Mouse (Mus musculus): ENCODE measurements around the gene Ppp3r1. TPM values are rescaled to one million over a fixed set of nuclear protein-coding genes. Genes with fewer than 3 reads are reported as not detected.

The Ppp3r1 gene
- polyA plus RNA-seq, 1 experiment from 2014 or later: 258 TPM

DNA sequence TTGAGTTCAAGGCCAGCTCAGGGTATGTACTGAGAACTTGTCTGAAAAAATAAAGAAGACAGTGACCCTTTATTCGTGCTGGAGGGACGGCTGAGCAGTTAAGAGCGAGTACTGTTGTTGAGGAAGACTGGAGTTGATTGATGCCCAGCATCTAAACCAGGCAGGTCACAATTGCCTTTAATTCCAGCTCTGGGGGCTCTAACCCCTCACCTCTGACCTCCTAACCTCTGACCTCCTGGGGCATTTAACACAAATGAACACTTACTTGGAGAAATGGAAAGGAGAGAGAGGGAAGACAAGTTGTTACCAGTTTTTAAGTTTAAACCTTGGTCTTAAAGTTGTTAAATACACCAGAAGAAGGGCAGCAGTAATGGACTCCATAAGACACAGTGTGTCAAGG lies 29.7 kb downstream of the Ppp3r1 start:
- WGBS: 13% methylated on average over 3 of the region's 3 CpGs
- Histone ChIP-seq H3K27me3 (ENCODE audit: control insufficient read depth, insufficient read depth, low read length) (no peaks in the 10 kb centered on the region), H3K36me3 (ENCODE audit: control insufficient read depth, insufficient read depth, low read length) (no peaks in the 10 kb centered on the region), H3K4me1 (ENCODE audit: control insufficient read depth, insufficient read depth, low read length) (no peaks in the 10 kb centered on the region), H3K9me3 (ENCODE audit: control insufficient read depth, low read length) (no peaks in the 10 kb centered on the region), H3K27ac (ENCODE audit: low read depth, low read length) (no peak overlapping the region), H3K9ac (replicated peaks; ENCODE audit: low read depth, low read length) (no peak overlapping the region), H3K4me3 (ENCODE audit: low read depth, low read length) (no peak overlapping the region), H3K4me2 (ENCODE audit: low read depth, low read length) (no peak overlapping the region)
- no peak for ATAC-seq (ENCODE audit: low read depth)

DNA sequence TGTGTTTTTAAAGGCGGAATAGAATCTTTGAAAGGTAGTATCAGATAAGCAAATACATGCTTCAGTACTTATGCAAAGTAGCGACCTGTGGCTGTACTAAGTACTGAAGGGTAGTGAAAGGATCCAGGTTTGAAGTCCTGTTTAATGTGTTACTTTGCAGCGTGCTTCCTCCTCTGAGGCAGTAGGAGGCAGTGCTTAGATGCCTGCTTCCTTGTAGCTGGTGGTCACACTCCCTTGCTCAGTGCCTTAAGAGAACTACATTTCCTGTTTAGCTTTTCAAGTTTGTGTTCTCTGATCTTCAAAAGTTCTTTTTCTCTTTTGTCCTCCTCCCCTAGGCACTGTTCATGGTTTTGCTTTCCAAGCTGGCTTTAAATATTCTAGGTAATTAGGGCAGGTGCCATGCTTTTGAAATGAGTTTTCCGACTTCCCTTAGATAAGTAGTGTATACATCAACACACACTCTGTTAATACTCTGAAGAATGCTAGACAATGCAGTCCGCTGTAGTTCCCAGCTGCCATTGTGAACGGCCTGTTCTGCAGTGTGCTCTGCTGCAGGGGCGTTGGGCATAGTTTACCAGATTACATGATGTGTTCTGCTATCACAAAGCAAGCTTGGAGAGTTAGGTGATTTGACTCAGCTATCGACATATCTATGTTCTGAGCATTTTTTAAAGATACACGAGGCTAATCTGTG lies 33.2 kb downstream of the Ppp3r1 start:
- no peaks in the 10 kb centered on the region for H3K4me1 ChIP-seq (ENCODE audit: control insufficient read depth, insufficient read depth, low read length)
- H3K36me3 ChIP-seq (ENCODE audit: control insufficient read depth, insufficient read depth, low read length): peaks cover 14% of the 10 kb centered on the region
- H3K4me3 ChIP-seq (ENCODE audit: low read depth, low read length): no peak overlapping the region
- H3K9me3 ChIP-seq (ENCODE audit: control insufficient read depth, low read length): no peaks in the 10 kb centered on the region
- ATAC-seq (ENCODE audit: low read depth): no peak
- no peak overlapping the region for H3K27ac ChIP-seq (ENCODE audit: low read depth, low read length)
- H3K27me3 ChIP-seq (ENCODE audit: control insufficient read depth, insufficient read depth, low read length): no peaks in the 10 kb centered on the region
- H3K4me2 ChIP-seq (ENCODE audit: low read depth, low read length): no peak overlapping the region
- H3K9ac ChIP-seq (replicated peaks; ENCODE audit: low read depth, low read length): no peak overlapping the region
- WGBS: 91% methylated on average over 9 of the region's 9 CpGs

DNA sequence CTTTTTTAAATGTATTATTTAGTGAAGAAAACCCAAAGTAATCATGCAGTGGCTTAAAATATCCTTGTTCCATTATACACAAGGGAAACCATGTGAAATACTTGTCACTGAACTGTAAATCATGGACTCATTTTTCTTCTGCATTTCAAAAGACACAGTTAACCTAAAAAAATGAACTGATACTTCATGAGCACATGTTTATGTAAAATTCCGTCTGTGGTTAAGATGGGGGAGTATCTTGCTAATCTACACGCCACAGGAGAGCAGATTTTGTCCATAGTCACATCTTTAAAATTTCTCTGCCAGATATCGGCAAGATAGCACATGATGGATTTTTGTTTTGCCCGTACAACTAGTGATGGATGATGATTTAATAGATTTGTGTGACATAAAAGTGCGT lies 40.1 kb downstream of the Ppp3r1 start:
- no peak overlapping the region for H3K27ac ChIP-seq (ENCODE audit: low read depth, low read length)
- WGBS: 95% methylated on average over 5 of the region's 5 CpGs
- no peak for ATAC-seq (ENCODE audit: low read depth)
- H3K27me3 ChIP-seq (ENCODE audit: control insufficient read depth, insufficient read depth, low read length): no peaks in the 10 kb centered on the region
- H3K36me3 ChIP-seq (ENCODE audit: control insufficient read depth, insufficient read depth, low read length): peaks cover 31% of the 10 kb centered on the region
- H3K4me3 ChIP-seq (ENCODE audit: low read depth, low read length): no peak overlapping the region
- H3K9ac ChIP-seq (replicated peaks; ENCODE audit: low read depth, low read length): no peak overlapping the region
- no peaks in the 10 kb centered on the region for H3K9me3 ChIP-seq (ENCODE audit: control insufficient read depth, low read length)
- H3K4me2 ChIP-seq (ENCODE audit: low read depth, low read length): no peak overlapping the region
- H3K4me1 ChIP-seq (ENCODE audit: control insufficient read depth, insufficient read depth, low read length): no peaks in the 10 kb centered on the region

DNA sequence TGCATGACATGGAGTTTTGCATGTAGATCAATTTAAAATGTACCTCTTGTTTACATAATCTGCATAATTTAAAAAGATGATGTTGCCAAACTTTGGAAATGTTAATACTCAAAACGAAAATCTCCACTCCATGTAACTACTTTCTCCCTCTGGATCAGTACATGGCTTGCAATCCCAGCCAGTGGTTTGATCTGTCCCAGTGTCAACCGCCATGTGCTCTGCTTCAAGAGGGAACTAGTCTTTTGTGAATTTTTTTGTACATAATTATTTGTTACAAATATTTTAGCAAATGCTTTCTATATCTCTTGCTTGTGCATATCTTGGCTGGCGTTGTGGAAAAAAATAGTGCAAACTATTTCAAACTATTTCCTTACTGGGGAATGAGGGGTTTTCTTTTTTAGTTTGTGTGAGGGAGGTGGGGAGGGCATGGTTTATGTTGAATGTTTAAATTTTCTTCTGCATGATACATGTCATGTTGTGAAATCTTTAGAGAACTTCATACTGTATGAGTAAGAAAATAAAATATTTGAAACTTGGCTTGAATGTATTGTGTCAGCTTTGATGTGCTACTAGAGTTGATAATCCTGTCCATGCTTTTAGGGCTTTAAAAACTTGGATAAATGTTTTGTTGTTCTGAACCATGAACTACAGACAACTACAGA lies 40.9 kb downstream of the Ppp3r1 start:
- no peak overlapping the region for H3K4me2 ChIP-seq (ENCODE audit: low read depth, low read length)
- no peaks in the 10 kb centered on the region for H3K4me1 ChIP-seq (ENCODE audit: control insufficient read depth, insufficient read depth, low read length)
- no peak overlapping the region for H3K27ac ChIP-seq (ENCODE audit: low read depth, low read length)
- peaks cover 25% of the 10 kb centered on the region for H3K36me3 ChIP-seq (ENCODE audit: control insufficient read depth, insufficient read depth, low read length)
- ATAC-seq (ENCODE audit: low read depth): no peak
- no peaks in the 10 kb centered on the region for H3K9me3 ChIP-seq (ENCODE audit: control insufficient read depth, low read length)
- 96% methylated on average over 3 of the region's 3 CpGs for WGBS
- H3K27me3 ChIP-seq (ENCODE audit: control insufficient read depth, insufficient read depth, low read length): no peaks in the 10 kb centered on the region
- no peak overlapping the region for H3K9ac ChIP-seq (replicated peaks; ENCODE audit: low read depth, low read length)
- no peak overlapping the region for H3K4me3 ChIP-seq (ENCODE audit: low read depth, low read length)

DNA sequence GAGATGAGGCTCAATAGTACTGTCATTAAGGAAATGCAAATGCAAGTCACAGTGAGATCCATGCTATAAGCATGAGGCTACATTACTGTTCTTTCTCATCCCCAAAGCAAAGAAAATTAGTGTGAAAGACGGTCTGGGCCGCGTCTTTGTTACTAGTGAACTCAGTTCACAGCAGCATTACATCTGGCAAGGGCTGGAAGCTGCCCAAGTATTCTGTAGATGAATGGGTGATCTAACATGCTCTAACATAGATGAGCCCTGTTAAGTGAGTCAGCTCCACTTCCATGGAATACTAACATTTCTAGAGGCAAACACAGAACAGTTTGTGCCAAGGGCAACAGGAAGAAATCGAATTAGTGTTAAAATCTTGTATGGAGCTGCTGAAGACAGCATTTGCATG lies 41.9 kb downstream of the Ppp3r1 start:
- WGBS: 91% methylated on average over 4 of the region's 4 CpGs
- Histone ChIP-seq H3K4me1 (ENCODE audit: control insufficient read depth, insufficient read depth, low read length) (no peaks in the 10 kb centered on the region), H3K27ac (ENCODE audit: low read depth, low read length) (no peak overlapping the region), H3K4me2 (ENCODE audit: low read depth, low read length) (no peak overlapping the region), H3K9ac (replicated peaks; ENCODE audit: low read depth, low read length) (no peak overlapping the region), H3K36me3 (ENCODE audit: control insufficient read depth, insufficient read depth, low read length) (peaks cover 17% of the 10 kb centered on the region), H3K4me3 (ENCODE audit: low read depth, low read length) (no peak overlapping the region), H3K27me3 (ENCODE audit: control insufficient read depth, insufficient read depth, low read length) (no peaks in the 10 kb centered on the region), H3K9me3 (ENCODE audit: control insufficient read depth, low read length) (no peaks in the 10 kb centered on the region)
- no peak for ATAC-seq (ENCODE audit: low read depth)

DNA sequence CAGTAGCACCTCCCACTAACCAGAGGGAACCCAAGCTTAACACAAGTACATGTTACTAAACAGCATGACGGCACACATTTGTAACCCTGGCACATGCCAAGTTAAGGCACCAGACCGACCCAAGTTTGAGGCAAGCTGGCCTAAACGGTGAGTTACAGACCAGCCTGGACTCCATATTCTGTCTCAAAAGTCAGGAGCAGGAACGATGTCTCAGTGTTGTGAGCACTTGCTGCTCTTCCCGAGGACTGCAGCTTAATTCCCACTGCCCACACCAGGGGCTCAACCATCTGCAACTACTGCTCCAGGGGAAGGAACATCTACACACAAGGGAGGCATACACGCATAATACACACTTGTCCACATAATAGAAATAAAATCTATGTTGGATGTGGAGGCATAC lies 43.4 kb downstream of the Ppp3r1 start:
- H3K9me3 ChIP-seq (ENCODE audit: control insufficient read depth, low read length): no peaks in the 10 kb centered on the region
- no peak overlapping the region for H3K4me3 ChIP-seq (ENCODE audit: low read depth, low read length)
- no peak overlapping the region for H3K4me2 ChIP-seq (ENCODE audit: low read depth, low read length)
- H3K36me3 ChIP-seq (ENCODE audit: control insufficient read depth, insufficient read depth, low read length): peaks cover 17% of the 10 kb centered on the region; the same call in 1 of the 2 replicates
- no peaks in the 10 kb centered on the region for H3K27me3 ChIP-seq (ENCODE audit: control insufficient read depth, insufficient read depth, low read length)
- ATAC-seq (ENCODE audit: low read depth): peak; percentile 31; the same call in 1 of the 2 replicates
- WGBS: 88% methylated on average over 6 of the region's 6 CpGs
- H3K4me1 ChIP-seq (ENCODE audit: control insufficient read depth, insufficient read depth, low read length): no peaks in the 10 kb centered on the region
- no peak overlapping the region for H3K27ac ChIP-seq (ENCODE audit: low read depth, low read length)
- H3K9ac ChIP-seq (replicated peaks; ENCODE audit: low read depth, low read length): no peak overlapping the region

DNA sequence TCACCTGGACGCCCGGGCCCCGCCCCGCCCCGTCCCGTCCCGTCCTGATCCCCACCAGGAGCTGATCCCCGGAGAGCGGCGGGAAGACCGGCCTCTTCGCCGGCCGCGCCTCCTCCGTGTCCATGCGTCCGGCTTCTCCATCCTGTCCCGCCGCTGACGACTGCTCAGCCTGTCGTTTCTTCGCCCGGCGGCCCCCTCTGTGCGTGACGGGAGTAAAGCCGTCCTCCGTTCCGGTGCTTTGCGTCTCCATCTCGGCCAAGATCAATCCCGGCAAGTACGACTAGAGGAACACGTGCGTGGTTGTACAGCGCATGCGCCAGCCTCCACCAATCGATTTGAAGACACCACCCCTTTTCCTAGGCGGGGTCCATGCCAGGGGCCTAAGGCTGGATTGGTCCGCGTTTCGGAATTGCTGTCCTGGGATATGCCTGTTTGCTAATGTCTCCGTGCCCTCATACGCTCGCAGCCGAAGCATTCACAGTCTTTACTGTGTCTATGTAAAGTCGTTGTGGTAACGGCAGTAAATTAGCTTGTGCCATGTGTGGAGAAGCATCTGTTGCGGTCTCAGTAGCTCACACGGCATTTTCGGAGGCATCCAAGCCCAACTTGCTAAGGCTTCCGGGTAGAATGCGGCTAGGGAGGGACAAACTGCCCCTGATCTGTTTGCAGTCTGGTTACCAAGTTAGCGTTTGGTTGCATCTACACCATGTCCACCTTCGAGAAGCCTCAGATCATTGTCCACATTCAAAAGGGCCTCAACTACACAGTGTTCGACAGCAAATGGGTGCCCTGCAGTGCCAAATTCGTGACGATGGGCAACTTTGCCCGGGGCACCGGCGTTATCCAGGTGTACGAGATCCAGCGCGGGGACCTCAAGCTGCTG lies 52.4 kb downstream of the Ppp3r1 start, which contains the start of gene Pno1:
Gene Pno1, minus strand, starts transcription at position 311 of the 883 bp plus-strand sequence.
- Histone ChIP-seq H3K4me2 (ENCODE audit: low read depth, low read length) (peak within 1 kb of the TSS; percentile 73), H3K27ac (ENCODE audit: low read depth, low read length) (peak within 1 kb of the TSS; percentile 84), H3K4me1 (ENCODE audit: control insufficient read depth, insufficient read depth, low read length) (peaks cover 15% of the 10 kb centered on the region), H3K9ac (replicated peaks; ENCODE audit: low read depth, low read length) (peak within 1 kb of the TSS; percentile 72), H3K4me3 (ENCODE audit: low read depth, low read length) (peak within 1 kb of the TSS; percentile 55), H3K9me3 (ENCODE audit: control insufficient read depth, low read length) (no peaks in the 10 kb centered on the region), H3K27me3 (ENCODE audit: control insufficient read depth, insufficient read depth, low read length) (no peaks in the 10 kb centered on the region), H3K36me3 (ENCODE audit: control insufficient read depth, insufficient read depth, low read length) (peaks cover 2% of the 10 kb centered on the region; the same call in 1 of the 2 replicates)
- WGBS: under 1% methylated on average over 63 of the region's 65 CpGs
- peak; percentile 99 for ATAC-seq (ENCODE audit: low read depth)

DNA sequence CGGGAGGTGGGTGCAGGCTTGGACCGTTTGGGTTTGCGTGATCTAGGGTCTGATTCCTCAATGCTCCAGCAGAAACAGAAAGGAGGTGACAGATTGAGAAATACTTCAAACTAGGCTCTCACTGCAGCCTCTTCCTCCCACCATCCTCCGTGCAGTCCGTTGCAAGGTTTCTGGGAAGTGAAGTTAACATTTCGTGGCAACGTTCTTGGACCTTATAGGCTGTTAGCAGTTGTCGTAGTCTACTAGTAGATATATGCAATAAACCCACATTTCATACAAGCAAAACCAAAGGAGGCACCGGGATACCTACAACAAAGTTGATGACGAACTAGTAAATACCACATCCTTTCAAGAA lies 53.1 kb downstream of the Ppp3r1 start:
- H3K27me3 ChIP-seq (ENCODE audit: control insufficient read depth, insufficient read depth, low read length): no peaks in the 10 kb centered on the region
- H3K4me1 ChIP-seq (ENCODE audit: control insufficient read depth, insufficient read depth, low read length): peaks cover 15% of the 10 kb centered on the region
- 3% methylated on average over 10 of the region's 10 CpGs for WGBS
- H3K27ac ChIP-seq (ENCODE audit: low read depth, low read length): peak overlapping the region; percentile 84; the same call in 1 of the 2 replicates
- no peak for ATAC-seq (ENCODE audit: low read depth)
- no peaks in the 10 kb centered on the region for H3K9me3 ChIP-seq (ENCODE audit: control insufficient read depth, low read length)
- peak overlapping the region; percentile 72 for H3K9ac ChIP-seq (replicated peaks; ENCODE audit: low read depth, low read length)
- peak overlapping the region; percentile 73 for H3K4me2 ChIP-seq (ENCODE audit: low read depth, low read length)
- H3K36me3 ChIP-seq (ENCODE audit: control insufficient read depth, insufficient read depth, low read length): peaks cover 2% of the 10 kb centered on the region; the same call in 1 of the 2 replicates
- H3K4me3 ChIP-seq (ENCODE audit: low read depth, low read length): peak overlapping the region; percentile 55

Measured in neural tube, embryonic 14.5 days (tissue).